Mouse (Mus musculus) ovary, adult 18-20 months (tissue): ENCODE measurements around the gene Ang2.

Source experiments
- DNase-seq: peaks from one replicate; pipeline ENCODE4 v3.0.0; 2022; ENCODE audit warnings: low spot score, mixed read lengths

Gene Ang2

GRCm38 (mm10) chr14:51150206-51150831 is 48.6 kb downstream of the Ang2 start:
- no peak for DNase-seq

- DNase-seq, result no peak
Measured at GRCm38 (mm10) chr14:51149164-51149563, 49.8 kb downstream of the Ang2 start.

- DNase-seq, result no peak
Measured at GRCm38 (mm10) chr14:51148006-51148405, 50.9 kb downstream of the Ang2 start.

GRCm38 (mm10) chr14:51146685-51147084 is 52.3 kb downstream of the Ang2 start, which contains the start of gene Rnase1:
Gene Rnase1 (minus strand): TSS chr14:51146785.
- DNase-seq, result no peak

- DNase-seq, result no peak
Measured at GRCm38 (mm10) chr14:51145521-51145920, 53.4 kb downstream of the Ang2 start.
